Mouse (Mus musculus) adrenal gland, postnatal 36 days (tissue): Measurements from ENCODE around the gene Hnmt. TPM values are rescaled to one million over a fixed set of nuclear protein-coding genes. Genes with fewer than 3 reads are reported as not detected.

Source experiments
- total RNA-seq, 2 experiments: library from RNA; stranded (reverse); gene quantifications; 2 replicates each; pipeline ENCODE4 v1.2.3; 2021

Hnmt gene
- total RNA-seq, 2 experiments from 2014 or later = 7.8 to 19.4 TPM

Other genes with a start within 250 kb of the Hnmt start
- not detected for gene Tbpl2, start 47.2 kb upstream of the Hnmt start, total RNA-seq
- gene Il1f8, start 103.8 kb upstream of the Hnmt start, total RNA-seq = not detected
- not detected for gene Il1f9, start 137.1 kb upstream of the Hnmt start, total RNA-seq
- not detected for gene Il1f6, start 166.0 kb upstream of the Hnmt start, total RNA-seq
- gene Il1f5, start 227.6 kb upstream of the Hnmt start, total RNA-seq = not detected
- gene Il1f10, start 241.8 kb upstream of the Hnmt start, total RNA-seq = not detected